Mouse (Mus musculus) MEL (cell line): ENCODE measurements at regions not wholly inside any gene's neighbourhood (a gene's known extent, or its start where the extent isn't known, plus 50 kb on each side); places are given as distances from the start of the nearest gene placed in this dataset.

Experiments
- CTCF ChIP-seq, 3 experiments: IDR thresholded peaks in 2 of 3; conservative IDR thresholded peaks in 1 of 3; 2 replicates each; pipeline ENCODE4 v1.5.1; 2011 to 2012; ENCODE audit warnings: low read length in 3 of 3, low read depth in 2 of 3, mild to moderate bottlenecking in 2 of 3, improper control_type of control experiment in 1 of 3, inconsistent platforms in 1 of 3, mixed read lengths in 1 of 3, moderate library complexity in 1 of 3; ENCODE audit not compliant: control insufficient read depth in 1 of 3, insufficient read depth in 1 of 3, poor library complexity in 1 of 3, severe bottlenecking in 1 of 3
- SIN3A ChIP-seq: IDR thresholded peaks from 2 replicates; pipeline ENCODE4 v1.6.1; 2012; ENCODE audit warnings: low read length, improper control_type of control experiment, inconsistent platforms

- TF ChIP-seq CTCF (IDR thresholded peaks at IDR 0.05 in 2 of 3, conservative IDR thresholded peaks at IDR 0.05 in 1 of 3; ENCODE audit: control insufficient read depth in 1 of 3, insufficient read depth in 1 of 3, low read depth in 2 of 3, low read length in 3 of 3, poor library complexity in 1 of 3, severe bottlenecking in 1 of 3) (no peak), SIN3A (no peak)
Measured at GRCm38 (mm10) chr11:19670853-19671530, 253.2 kb upstream of the Spred2 start.
